Mouse (Mus musculus): Measurements from ENCODE around the gene 1700109H08Rik.
"Not testable (repeated sequence)": the region's sequence is repeated elsewhere in the genome, so short reads cannot be mapped to it uniquely, and the experiment has no call there.

Gene 1700109H08Rik

GRCm38 (mm10) chr5:3598766-3599165 is 27.4 kb downstream of the 1700109H08Rik start:
- DNase-seq (ENCODE audit: low spot score in 2 of 2): no peak

GRCm38 (mm10) chr5:3600298-3600697 is 28.9 kb downstream of the 1700109H08Rik start:
- no peak for DNase-seq (ENCODE audit: low spot score in 2 of 2)

GRCm38 (mm10) chr5:3600790-3601189 is 29.4 kb downstream of the 1700109H08Rik start:
- no peak for DNase-seq (ENCODE audit: low spot score in 2 of 2)

- no peak for DNase-seq (ENCODE audit: low spot score in 2 of 2)
These were observed 35.7 kb downstream of the 1700109H08Rik start for GRCm38 (mm10) chr5:3607114-3607513.

GRCm38 (mm10) chr5:3609241-3609640 is 37.9 kb downstream of the 1700109H08Rik start:
- DNase-seq (ENCODE audit: low spot score in 2 of 2): no peak

GRCm38 (mm10) chr5:3611835-3612234 is 40.5 kb downstream of the 1700109H08Rik start:
- not testable (repeated sequence) for DNase-seq (ENCODE audit: low spot score in 2 of 2)

GRCm38 (mm10) chr5:3620486-3620885 is 49.1 kb downstream of the 1700109H08Rik start:
- no peak for DNase-seq (ENCODE audit: low spot score in 2 of 2)

GRCm38 (mm10) chr5:3630055-3630454 is 58.7 kb downstream of the 1700109H08Rik start:
- DNase-seq (ENCODE audit: low spot score in 2 of 2): no peak

- DNase-seq (ENCODE audit: low spot score in 2 of 2): no peak
These were observed 60.3 kb downstream of the 1700109H08Rik start for GRCm38 (mm10) chr5:3631512-3632271.

GRCm38 (mm10) chr5:3632285-3632684 is 60.9 kb downstream of the 1700109H08Rik start:
- DNase-seq (ENCODE audit: low spot score in 2 of 2): no peak

GRCm38 (mm10) chr5:3633315-3633714 is 61.9 kb downstream of the 1700109H08Rik start:
- DNase-seq (ENCODE audit: low spot score in 2 of 2): no peak

- no peak for DNase-seq (ENCODE audit: low spot score in 2 of 2)
These were observed 62.6 kb downstream of the 1700109H08Rik start for GRCm38 (mm10) chr5:3633951-3634350.

All from frontal cortex, postnatal 10 days (tissue).